Mouse (Mus musculus) heart, adult 2 months (tissue): ENCODE measurements at regions not wholly inside any gene's neighbourhood (a gene's known extent, or its start where the extent isn't known, plus 50 kb on each side); places are given as distances from the start of the nearest gene placed in this dataset.

Experiments used
- CTCF ChIP-seq: fragments of 200-600 bp; IDR thresholded peaks from 2 replicates; pipeline ENCODE4 v1.8.1; 2022; ENCODE audit warnings: antibody characterized with exemption, mild to moderate bottlenecking, moderate library complexity
- EP300 ChIP-seq: fragments of 200-500 bp; IDR thresholded peaks from 2 replicates; pipeline ENCODE4 v1.6.1; 2011; ENCODE audit warnings: low read depth, low read length, control low read depth; ENCODE audit not compliant: insufficient read depth
- POLR2A ChIP-seq: fragments of 200-500 bp; IDR thresholded peaks from 2 replicates; pipeline ENCODE4 v1.6.1; 2011; ENCODE audit warnings: mild to moderate bottlenecking, low read depth, low read length, control low read depth; ENCODE audit not compliant: insufficient read depth

GRCm38 (mm10) chr2:161185122-161185521 is 76.2 kb upstream of the Chd6 start:
- TF ChIP-seq CTCF (peak; percentile 85), POLR2A (no peak), EP300 (no peak)
